Mouse (Mus musculus) heart, postnatal 10 days (tissue): ENCODE data around the gene Rita1. TPM values are rescaled to one million over a fixed set of nuclear protein-coding genes. Genes with fewer than 3 reads are reported as not detected.

Source experiments
- DNase-seq, 2 experiments: peaks; one replicate each; pipeline ENCODE4 v3.0.0; 2021
- intact Hi-C: fragments of 180-260 bp; cut with DNase I; formaldehyde crosslinking; loops from one replicate; pipeline ENCODE4 v1.15.1; 2025
- total RNA-seq, 2 experiments: library from RNA; stranded (reverse); gene quantifications; 2 replicates each; pipeline ENCODE4 v1.2.3; 2021

The Rita1 gene
- total RNA-seq, 2 experiments from 2014 or later = 12.7 to 13.1 TPM

DNA sequence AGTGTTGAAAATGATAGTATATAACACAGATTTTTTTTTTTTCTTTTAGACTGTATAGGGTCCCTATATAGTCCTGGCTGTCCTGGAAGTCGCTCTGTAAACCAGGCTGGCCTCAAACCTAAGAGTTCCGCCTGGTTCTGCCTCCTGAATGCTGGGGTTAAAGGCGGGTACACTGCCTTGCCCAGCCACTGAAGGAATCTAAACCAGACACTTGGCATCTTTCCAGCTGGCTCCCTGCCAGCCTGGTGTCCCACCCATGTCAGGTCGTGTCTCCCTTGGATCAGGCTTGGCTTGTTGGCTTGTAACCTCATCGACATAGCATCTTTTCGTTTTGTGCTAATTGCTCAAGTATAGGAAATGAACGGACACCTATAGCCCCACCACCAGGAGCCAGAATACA, 16.2 kb upstream of the Rita1 start:
- intact Hi-C loops = no loop called here
- peak in 1 of 2 experiments; percentile 47 for DNase-seq

DNA sequence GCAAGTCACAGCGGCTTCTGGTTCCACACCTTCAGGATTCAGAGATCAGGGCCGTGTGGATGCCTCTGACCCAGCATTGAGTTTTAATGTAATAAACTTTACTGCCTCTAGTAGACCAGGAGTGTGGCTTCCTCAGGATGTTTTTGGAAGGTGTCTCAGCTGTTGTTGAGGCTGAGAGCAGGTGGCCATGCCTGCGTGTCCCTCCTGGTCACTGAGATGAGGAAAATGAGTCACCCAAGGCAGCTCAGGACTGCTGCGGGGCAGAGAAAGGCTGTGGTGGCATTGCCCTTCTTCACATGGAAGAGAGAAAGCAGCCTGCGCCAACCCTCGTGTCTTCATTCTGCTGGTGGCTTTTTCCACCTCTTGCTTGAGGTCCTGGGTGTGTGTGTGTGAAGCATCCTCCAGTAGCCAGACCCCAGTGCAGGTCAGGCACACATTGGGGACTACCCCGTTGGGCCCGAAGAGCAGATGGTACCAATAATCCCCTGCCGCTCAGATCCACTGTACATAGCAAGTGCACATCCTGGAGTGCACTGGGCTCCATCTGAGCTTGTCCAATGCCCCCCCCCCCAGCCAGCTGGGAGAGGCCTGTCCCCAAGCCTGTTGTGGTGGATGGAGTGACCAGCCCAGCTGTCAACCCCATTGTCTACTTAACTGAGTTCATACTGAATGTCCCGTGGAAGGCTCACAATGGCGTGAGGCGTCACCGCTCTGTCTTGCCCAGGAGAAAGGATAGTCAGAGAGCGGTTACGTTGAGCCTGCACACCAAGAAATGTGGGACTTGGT, 15.3 kb upstream of the Rita1 start:
- intact Hi-C loops = no loop called here
- DNase-seq = no peak

DNA sequence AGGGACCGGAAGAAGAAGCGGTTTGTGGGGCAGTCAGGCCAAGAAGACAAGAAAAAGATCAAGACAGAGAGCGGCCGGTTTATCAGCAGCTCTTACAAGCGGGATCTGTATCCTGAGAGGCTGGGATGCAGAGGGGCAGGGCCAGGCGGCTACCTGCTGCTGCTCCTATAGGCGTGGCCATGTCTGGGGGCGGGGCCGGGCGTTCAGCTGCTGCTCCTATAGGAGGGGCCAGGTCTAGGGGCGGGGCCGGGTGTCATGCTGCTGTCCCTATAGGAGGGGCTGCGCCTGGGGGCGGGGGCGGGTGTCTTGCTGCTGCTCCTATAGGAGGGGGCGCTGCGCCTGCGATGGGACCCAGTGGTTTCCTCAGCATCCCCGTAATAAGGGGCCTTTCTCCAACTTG, 14.0 kb upstream of the Rita1 start:
- intact Hi-C loops = no loop called here
- no peak for DNase-seq

DNA sequence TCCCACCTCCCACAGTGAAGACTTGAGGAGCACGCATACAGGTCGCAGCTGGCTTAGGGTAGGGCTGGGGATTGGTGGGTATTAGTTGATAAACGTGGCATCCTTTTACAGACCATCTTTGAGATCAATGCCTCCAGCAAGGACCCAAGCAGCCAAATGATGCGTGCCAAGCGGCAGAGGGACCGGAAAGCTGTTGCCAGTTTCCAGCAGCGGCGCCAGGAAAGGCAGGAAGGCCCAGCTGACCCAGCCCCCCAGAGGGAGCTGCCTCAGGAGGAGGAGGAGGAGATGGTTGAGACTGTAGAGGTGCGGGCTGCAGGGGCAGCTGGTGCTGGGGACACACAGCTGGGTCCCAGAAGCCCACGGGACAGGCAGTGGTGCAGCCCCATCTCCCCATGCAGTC, 12.0 kb upstream of the Rita1 start:
- intact Hi-C loops = no loop called here
- DNase-seq = no peak

DNA sequence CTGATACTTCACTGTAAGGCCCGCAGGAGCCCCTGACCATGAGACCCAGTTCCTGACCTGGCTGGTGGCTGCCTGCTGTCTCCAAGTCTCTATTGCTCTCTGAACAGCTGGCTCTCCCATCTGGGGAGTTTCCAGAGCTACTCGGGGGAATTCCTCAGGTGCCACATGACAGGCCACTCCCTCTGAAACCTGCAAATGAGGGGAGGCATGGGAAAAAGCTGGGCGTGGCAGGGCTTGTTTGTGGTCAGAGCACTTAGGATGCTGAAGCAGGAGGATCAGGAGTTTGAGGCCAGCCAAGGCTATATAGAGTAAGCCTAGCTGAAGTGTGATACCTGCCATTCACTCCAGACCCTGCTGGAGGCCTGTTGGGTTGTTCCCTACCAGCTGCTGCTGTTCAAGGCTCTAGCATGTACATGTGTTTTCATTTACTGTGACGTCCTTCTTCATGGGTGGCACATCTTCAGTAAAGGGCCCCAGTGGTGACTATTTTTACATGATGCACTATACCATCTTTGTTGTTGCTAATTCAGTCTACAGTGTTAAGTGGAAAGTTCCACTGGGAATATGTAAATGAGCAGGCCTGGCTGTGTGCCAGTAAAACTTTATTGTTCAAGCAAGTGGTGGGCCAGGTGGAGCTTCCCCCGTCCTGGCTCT, 9.9 kb upstream of the Rita1 start:
- intact Hi-C loops = no loop called here
- no peak for DNase-seq

DNA sequence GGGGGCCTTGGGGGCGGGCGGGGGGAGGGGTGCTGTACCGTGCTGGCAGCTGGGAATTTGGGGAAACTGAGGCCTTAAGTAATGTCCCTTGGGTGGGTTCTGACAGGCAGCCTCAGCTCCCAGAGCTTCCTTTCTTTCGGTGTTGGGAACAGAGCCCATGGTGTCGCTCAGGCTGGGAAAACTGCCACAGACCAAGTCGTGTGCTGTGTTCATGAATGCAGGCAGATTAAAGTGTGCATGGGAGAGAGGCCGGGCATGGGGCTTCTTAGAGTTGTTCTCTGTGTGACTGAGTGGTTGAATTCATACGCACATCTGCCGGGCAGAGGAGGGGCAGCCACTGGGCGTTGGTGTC, 9.4 kb upstream of the Rita1 start:
- intact Hi-C loops = loop anchor here (2.0 kb wide), 1 partner anchor 93 kb away; no protein-coding TSS in a partner anchor
- DNase-seq = no peak

DNA sequence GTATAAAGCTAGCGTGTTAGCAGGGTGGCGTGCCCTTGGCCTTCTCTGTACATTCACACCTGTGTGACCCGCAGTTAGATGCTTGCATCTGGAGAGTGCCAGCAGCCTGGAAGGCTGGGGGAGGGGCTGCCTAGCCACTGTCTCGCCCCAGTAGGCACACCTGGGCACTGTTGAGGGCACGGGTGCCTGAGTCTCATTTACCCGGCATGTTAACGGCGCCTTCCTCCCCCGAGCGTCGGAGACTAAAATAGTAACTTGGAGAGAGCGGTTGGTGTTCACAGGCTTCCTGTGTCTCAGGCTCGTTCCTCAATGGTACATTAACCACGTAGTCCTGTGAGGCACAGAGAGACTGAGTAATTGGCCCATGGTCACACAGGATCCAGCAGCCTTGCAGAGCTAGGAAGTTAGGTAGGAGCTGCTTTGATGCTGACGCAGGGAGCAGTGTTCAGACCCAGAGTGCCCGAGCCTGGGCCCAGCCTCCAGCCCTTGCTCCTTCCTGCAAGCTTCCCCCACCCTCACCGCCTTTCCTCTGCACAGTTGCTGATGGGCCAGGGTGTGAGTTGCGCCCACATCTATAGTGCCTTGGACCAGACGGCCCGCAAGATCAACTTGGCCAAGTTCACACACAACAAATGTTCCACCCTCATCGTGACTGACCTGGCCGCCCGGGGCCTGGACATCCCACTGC, 8.8 kb upstream of the Rita1 start:
- intact Hi-C loops = loop anchor here (2.0 kb wide), 1 partner anchor 94 kb away; no protein-coding TSS in a partner anchor
- DNase-seq = no peak

GRCm38 (mm10) chr5:120620375-120621077, 8.1 kb upstream of the Rita1 start:
- peak; percentile 84 to 90 for DNase-seq
- intact Hi-C loops = loop anchor here (1.0 to 2.0 kb wide), 3 partner anchors 53 to 126 kb away; no protein-coding TSS in a partner anchor

DNA sequence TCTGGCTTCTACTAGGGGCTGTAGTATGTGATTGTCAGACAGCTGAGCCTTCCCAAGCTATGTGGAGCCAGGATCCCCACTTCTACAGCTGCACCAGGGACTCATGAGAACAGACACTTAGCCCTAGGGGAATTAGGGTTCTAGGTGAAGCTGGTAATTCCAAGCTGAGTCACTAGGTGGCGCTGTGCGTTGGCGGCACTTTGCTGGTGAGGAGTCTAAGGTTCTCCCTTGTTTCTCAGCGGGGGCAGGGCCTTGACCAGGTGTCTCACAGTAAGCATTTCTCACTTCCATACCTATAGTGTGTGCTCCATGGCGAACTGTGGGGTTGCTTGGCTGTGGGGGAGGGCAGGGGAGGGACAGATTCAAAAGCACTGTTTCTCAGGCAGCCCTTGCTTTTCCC, 6.8 kb upstream of the Rita1 start:
- DNase-seq = peak in 1 of 2 experiments; percentile 64
- intact Hi-C loops = no loop called here

GRCm38 (mm10) chr5:120618778-120619177, 6.4 kb upstream of the Rita1 start:
- intact Hi-C loops = no loop called here
- DNase-seq = no peak

DNA sequence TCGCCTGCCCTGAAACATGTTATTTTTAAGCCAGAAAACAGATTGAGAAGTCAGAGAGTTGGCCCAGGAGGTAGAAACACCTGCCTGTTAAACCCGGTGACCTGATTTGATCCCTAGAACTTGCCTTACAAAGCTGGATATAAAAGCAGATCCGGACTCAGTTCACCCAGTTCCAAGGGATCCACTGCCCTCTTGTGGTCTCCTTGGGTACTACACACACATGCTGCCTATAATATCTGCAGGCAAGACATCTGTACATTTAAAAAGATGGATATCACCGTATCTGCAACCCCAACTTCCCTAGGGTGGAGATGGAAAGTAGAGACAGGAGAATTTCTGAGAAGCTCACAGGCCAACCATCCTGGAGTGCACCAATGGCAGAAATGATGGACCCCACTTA, 3.5 kb upstream of the Rita1 start:
- DNase-seq = no peak
- intact Hi-C loops = no loop called here

GRCm38 (mm10) chr5:120612822-120613604, 624 bp upstream of the Rita1 start:
- intact Hi-C loops = no loop called here
- DNase-seq = peak; percentile 100

- intact Hi-C loops = no loop called here
- no peak for DNase-seq
These were observed 973 bp downstream of the Rita1 start for GRCm38 (mm10) chr5:120611416-120611815.

- intact Hi-C loops = no loop called here
- no peak for DNase-seq
These were observed 1.5 kb downstream of the Rita1 start for GRCm38 (mm10) chr5:120610906-120611305.

- intact Hi-C loops = loop anchor here (10.0 kb wide), 1 partner anchor 465 kb away; no protein-coding TSS in a partner anchor
- no peak for DNase-seq
These were observed 3.1 kb downstream of the Rita1 start for GRCm38 (mm10) chr5:120609246-120609775.

DNA sequence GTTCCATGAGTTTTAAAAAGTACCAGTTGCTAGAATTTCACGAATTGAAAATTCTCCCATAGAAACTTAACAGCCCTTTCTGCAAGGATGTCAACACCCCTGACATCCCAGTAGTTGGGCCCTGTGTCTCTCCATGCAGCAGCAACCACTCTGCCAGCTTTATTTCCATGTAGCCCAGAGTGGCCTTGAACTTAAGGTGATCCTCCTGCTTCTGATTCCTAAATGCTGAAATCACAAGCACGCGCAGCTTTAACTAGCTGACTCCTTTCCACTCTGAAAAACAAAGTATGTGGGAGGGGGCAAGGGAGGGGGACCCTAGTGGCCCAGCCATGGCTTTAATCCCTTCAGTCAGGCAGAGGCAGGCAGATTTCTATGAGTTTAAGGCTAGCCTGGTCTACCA, 5.1 kb downstream of the Rita1 start:
- intact Hi-C loops = loop anchor here (10.0 kb wide), 1 partner anchor 463 kb away; no protein-coding TSS in a partner anchor
- DNase-seq = no peak

DNA sequence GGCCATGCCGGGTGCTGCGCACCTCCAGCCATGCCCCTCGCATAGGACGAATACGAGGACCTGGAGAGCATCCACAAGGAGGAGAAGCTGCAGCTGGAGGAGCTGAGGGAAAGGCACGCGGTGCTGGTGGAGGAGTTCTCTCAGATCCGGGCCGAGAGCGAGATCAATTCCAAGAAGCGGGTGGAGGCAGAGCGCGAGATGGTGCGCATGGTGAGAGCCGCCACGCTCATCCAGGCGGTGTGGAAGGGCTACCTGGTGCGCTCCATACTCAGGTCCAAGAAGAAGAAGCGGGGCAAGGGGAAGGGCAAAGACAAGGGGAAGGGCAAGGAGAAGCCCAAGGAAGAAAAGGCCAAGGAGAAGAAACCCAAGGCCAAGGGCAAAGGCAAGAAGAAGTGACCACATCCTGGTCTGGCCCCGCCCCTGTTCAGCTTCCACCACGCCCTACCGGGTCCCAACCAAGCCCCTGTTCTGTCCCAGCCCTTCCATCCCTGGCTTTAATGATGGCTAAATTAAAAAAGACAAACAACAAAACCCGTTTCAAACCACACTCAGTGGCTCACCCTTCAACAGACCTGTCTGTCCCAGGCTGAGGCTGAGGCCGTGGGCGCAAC, 5.7 kb downstream of the Rita1 start:
- intact Hi-C loops = loop anchor here (10.0 kb wide), 1 partner anchor 462 kb away; no protein-coding TSS in a partner anchor
- DNase-seq = no peak

DNA sequence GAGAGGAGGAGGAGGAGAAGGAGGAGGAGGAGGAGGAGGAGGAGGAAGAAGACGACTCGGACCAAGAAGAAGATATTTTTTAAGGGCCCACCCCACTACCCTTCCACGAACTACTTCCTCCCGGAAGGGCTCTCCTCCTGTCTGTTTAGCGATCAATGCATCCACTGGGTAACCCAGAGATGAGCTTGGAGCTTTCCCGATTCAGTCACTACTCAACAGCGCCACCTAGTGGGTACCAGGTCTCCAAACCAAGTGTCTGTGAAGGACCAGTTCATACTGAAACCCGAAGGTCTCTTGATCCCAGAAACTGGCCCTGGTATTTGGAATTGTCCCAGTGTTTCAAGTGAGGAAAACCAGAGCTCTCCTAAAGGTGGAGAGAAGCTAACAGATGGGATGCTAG, 6.7 kb downstream of the Rita1 start:
- peak; percentile 92 to 95 for DNase-seq
- intact Hi-C loops = loop anchor here (1.0 to 10.0 kb wide), 3 partner anchors 83 to 461 kb away; no protein-coding TSS in a partner anchor

DNA sequence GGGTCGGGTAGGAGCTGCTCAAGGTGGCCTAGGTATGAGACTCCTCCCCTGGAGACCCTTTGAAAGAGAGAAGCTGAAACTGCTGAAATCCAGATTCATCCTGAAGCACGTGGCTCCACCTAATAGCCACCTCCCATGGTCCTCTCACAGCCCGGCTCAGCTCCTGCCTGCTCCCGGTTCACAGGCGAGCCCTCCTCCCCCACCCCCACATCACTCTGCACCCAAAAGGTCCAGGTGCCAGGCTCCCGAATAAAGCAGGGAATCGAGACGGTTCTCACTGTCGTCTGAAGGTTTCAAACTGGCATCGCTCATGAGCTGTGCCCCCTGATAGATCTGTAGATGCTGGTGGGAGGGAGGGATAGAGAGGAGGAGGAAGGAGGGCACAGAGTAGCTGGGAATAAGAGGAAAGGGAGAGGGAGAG, 7.1 kb downstream of the Rita1 start:
- intact Hi-C loops = loop anchor here (1.0 to 10.0 kb wide), 3 partner anchors 82 to 460 kb away; no protein-coding TSS in a partner anchor
- DNase-seq = no peak
